Mouse (Mus musculus) heart, adult 2 months (tissue): ENCODE results near the gene Lca5l.

Experiments used
- CTCF ChIP-seq: fragments of 200-600 bp; IDR thresholded peaks from 2 replicates; pipeline ENCODE4 v1.8.1; 2022; ENCODE audit warnings: antibody characterized with exemption, mild to moderate bottlenecking, moderate library complexity
- EP300 ChIP-seq: fragments of 200-500 bp; IDR thresholded peaks from 2 replicates; pipeline ENCODE4 v1.6.1; 2011; ENCODE audit warnings: low read depth, low read length, control low read depth; ENCODE audit not compliant: insufficient read depth

GRCm38 (mm10) chr16:96148834-96149233 is 43.2 kb downstream of the Lca5l start:
- TF ChIP-seq CTCF = no peak
- no peak for TF ChIP-seq EP300
